Mouse (Mus musculus): ENCODE measurements around the gene Arpc5.

The Arpc5 gene

GRCm38 (mm10) chr1:152810533-152811439, 44.4 kb downstream of the Arpc5 start:
- DNase-seq (ENCODE audit: low read depth, low spot score) = no peak

GRCm38 (mm10) chr1:152815265-152815701, 48.9 kb downstream of the Arpc5 start:
- no peak for DNase-seq (ENCODE audit: low read depth, low spot score)

- no peak for DNase-seq (ENCODE audit: low read depth, low spot score)
Observed at GRCm38 (mm10) chr1:152817027-152817769, 50.9 kb downstream of the Arpc5 start.

- no peak for DNase-seq (ENCODE audit: low read depth, low spot score)
Observed at GRCm38 (mm10) chr1:152817794-152818193, 51.5 kb downstream of the Arpc5 start.

GRCm38 (mm10) chr1:152819558-152819957, 53.2 kb downstream of the Arpc5 start:
- no peak for DNase-seq (ENCODE audit: low read depth, low spot score)

- no peak for DNase-seq (ENCODE audit: low read depth, low spot score)
Observed at GRCm38 (mm10) chr1:152820911-152821695, 54.8 kb downstream of the Arpc5 start.

- no peak for DNase-seq (ENCODE audit: low read depth, low spot score)
Observed at GRCm38 (mm10) chr1:152821746-152822145, 55.4 kb downstream of the Arpc5 start.

- no peak for DNase-seq (ENCODE audit: low read depth, low spot score)
Observed at GRCm38 (mm10) chr1:152824206-152824605, 57.9 kb downstream of the Arpc5 start.

All from c-Kit-negative CD71-positive TER-119-positive erythroid progenitor cells, embryonic 14.5 days (primary cell).